Mouse (Mus musculus) erythroid progenitor cell, adult 5-6 weeks (primary cell): ENCODE measurements around the gene Gm20388. TPM values are rescaled to one million over a fixed set of nuclear protein-coding genes. Genes with fewer than 3 reads are reported as not detected.

ENCODE experiments used
- ATAC-seq: replicated peaks from 2 replicates; pipeline ENCODE4 v1.8.0; 2016; ENCODE audit warnings: moderate number of reproducible peaks, mild to moderate bottlenecking, moderate TSS enrichment, inconsistent platforms; ENCODE audit not compliant: poor library complexity, low FRiP score, severe bottlenecking
- total RNA-seq, 2 experiments: library from RNA; stranded (forward) in 1 of 2; stranded (reverse) in 1 of 2; fragments of 150-400 nt in 1 of 2; fragments of 186-747, 209-891 nt in 1 of 2; gene quantifications; 2 replicates each; pipeline versions ENCODE4 v1.2.3 to v1.2.4; 2015 to 2017; ENCODE audit warnings: low replicate concordance in 2 of 2

Gene Gm20388
- total RNA-seq, 2 experiments from 2014 or later = 4.2 TPM; not detected in 1

DNA sequence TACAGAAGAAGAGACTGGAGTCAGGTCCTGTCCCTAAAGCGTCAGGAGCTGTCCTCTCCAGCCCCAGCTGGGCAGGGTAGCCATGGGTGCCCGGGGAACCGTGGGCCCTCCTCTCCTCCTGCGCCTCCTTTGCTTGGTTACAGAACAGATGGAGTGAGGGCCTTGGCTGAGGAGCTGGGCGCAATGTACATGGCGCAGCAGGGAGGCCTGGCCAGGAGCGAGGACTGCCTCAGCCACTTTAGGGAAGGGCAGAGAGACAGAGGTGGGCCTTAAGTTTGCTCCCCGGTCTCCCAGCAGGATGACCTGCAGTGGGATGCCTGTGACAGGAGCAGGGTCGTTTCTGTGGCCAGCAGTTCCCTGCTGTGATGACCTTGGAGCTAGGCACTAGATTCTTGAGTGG is 381.0 kb downstream of the Gm20388 start:
- no peak for ATAC-seq

DNA sequence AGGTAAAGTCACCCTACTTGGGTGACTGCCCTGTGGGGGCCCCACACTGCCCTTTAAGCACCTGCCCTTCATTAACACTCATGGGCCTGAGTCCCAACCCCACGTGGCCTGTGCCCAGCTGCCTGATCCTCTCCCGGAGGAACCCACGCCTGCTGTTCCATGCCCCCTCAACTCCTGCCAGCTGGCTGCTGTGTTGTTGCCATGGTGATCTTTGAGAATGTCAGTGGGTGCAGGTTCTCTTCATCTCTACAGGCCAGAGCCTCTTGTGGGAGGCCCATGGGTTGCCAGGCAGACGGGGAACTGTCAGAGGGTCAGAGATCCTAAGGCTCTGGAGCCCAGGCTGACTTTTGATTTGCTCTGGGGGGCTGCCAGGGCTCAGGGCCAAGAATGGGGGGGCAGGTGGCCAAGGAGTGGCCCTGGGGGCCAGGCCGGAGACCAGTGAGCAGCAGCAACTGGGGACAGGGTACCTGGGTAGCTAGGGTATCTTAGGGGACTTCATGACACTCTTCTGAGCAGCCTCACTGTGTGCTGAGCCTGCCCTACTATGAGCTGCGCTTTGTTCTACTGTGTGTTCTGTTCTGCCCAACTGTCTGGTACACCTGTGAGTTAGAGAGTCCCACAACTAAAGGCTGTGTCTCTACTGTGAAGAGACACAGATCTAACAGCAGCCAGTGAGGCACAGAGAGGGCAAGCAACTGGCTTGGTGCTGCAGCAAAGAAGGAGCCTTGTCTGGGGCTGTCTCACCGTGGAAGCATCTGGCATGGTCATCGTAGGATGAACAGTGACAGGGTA is 381.9 kb downstream of the Gm20388 start:
- no peak for ATAC-seq

- peak; percentile 76 for ATAC-seq
These were observed 383.0 kb downstream of the Gm20388 start for GRCm38 (mm10) chr8:120293421-120294357.

- ATAC-seq = no peak
These were observed 384.6 kb downstream of the Gm20388 start for GRCm38 (mm10) chr8:120294982-120295870.

DNA sequence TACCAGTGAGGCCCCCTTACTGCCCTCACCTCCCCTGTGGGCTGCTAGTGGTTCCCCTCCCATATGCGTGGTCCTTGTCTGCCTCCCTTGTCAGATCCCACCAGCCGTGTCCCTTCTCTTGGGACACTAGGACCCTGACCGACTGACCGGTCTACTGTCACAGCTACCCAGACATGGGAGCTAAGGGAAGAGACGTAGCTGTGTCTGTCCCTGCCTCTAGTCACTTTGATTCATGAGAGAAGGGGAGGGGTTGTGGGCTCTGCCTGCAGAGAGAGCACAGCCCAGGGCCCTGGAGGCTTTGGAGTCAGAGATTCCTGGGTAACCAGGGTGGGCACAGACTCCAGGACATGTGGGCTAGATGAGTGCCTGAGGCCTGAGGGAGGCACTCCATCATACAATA is 386.4 kb downstream of the Gm20388 start:
- no peak for ATAC-seq

- ATAC-seq = no peak
These were observed 388.2 kb downstream of the Gm20388 start for GRCm38 (mm10) chr8:120298601-120299532.

DNA sequence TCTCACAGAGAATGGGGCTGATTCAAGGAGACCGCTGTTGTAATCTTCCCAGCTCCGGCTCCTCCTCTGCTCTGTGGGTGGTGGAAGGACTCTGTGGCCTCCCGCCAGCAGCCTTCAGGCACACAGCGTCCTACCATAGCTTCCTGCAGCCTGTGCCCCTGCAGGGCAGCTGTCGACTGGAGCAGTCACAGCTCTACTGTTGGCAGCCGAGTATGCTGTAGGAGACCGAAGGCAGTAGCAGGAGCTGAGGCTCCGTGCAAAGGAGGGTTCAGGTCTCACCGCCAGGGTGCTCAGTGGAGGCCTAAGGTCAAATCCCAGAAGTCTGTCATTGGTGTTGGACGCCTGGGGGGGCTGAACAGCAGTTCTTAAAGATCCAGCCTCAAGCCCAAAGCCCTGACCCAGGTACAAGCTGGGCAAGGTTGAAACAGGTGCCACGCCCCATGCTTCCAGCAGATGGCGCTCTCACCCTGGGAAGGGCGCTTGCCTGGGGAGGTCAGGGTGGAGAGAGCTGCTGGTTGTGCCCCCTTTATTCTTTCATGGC is 390.0 kb downstream of the Gm20388 start:
- peak; percentile 83 for ATAC-seq

DNA sequence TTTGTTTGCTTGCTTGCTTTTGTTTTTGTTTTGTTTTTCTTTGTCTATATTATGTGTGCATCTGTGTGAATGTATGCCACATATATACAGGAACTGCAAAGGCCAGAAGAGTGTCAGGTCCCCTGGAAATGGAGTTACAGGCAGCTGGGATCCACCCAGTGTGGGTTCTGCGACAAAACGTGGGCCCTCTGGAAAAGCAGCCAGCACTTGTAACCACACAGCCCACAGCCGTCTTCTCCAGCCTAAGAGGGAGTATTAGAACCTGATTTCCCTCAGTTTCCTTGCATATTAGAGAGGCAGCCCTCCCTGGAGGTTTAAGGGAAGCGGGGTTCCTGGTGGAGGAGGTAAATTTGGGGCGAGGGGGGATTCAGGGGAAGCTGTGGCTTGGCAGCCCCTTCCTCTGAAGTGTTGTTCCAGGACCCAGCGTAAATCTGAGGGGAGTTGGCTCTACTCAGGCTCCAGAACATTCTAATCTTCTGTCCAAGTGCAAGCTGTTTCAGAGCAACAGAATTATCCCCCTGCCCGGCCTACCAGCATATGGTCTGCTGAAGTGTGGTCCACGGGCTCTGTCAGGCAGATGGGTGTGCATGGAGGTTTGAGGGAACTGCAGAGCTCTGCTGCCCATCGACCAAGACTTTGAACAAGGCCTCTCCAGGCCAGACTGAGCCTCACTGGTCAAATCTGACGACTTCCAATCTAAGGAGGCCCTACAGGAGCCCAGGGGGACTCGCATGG is 392.5 kb downstream of the Gm20388 start:
- ATAC-seq = no peak

DNA sequence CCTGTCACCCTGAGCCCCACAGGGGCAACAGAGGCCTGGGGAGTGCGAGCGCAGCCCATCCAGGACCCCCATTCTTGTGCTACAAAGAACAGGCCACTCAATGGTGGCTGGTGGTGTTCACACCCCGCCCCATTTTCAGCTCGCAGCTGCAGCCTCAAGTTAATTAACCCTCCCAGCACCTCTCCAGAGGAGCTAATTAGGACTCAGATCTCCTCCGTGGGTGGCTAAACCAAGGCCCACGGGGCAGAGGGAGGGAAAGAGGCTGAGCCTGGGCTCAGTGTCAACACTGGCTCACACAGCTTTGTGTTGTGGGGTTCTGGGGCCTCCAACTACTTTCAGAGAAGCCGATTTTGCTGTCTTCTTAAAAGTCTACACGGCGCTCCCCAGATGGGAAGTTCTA is 393.5 kb downstream of the Gm20388 start:
- no peak for ATAC-seq

GRCm38 (mm10) chr8:120305800-120306385 is 395.3 kb downstream of the Gm20388 start:
- no peak for ATAC-seq

DNA sequence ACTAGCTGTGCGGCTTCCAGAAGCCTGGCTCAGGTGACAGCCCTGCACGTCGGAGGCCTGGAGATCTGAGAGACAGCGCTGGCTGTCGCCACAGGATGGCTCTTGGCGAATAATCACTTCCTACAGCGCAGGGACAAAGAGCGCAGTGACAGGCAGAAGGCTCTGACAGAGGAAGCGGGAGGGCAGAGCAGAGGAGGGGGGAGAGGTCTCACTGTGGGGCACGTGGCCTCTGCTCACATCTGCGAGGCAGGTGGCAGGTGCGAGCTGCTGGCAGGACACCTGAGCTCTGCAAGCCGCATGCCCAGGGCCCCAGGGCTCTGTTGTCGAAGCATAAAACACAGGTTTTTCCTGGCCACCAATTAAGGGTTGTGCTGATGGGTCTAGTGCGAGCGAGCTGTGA is 396.5 kb downstream of the Gm20388 start:
- no peak for ATAC-seq

DNA sequence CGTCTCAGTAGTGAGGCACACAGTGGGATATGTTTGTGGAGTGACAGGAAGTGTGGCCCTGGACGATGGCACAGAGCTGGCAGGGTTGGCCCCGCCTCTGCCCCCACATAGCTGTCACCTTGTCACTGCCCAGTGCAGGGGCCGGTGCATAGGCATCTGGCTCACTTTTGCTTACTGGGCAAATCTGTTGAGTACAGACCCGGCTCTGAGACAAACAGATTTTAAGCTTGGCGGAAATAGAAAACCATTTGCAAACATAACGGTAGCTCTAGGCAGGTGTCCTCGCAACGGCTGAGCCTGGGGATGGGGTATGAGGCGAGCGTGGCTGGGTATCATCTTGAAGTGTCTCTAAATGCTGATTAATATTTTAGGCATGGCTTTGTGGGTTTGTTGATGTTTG is 396.9 kb downstream of the Gm20388 start:
- no peak for ATAC-seq

GRCm38 (mm10) chr8:120308131-120308530 is 397.5 kb downstream of the Gm20388 start:
- no peak for ATAC-seq

DNA sequence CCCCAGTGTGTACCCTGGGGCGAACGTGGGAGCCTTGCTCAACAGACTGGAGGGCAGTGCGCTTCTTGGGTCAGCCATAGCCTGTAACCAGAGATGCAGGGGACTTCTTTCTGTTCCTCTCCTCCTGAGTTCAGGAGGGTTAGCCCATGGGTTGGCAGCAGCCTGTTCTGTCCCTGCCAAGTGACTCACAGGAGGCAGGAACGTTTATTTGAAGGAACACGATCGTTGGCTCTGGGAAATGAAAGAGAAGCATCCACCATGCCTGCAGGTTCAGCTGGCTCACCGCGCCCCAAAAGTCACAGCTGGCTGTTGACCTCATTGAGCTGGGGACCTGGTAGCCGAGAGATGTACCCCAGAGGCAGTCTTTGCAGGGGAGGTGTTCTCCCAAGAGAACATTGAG is 397.9 kb downstream of the Gm20388 start:
- ATAC-seq = no peak

DNA sequence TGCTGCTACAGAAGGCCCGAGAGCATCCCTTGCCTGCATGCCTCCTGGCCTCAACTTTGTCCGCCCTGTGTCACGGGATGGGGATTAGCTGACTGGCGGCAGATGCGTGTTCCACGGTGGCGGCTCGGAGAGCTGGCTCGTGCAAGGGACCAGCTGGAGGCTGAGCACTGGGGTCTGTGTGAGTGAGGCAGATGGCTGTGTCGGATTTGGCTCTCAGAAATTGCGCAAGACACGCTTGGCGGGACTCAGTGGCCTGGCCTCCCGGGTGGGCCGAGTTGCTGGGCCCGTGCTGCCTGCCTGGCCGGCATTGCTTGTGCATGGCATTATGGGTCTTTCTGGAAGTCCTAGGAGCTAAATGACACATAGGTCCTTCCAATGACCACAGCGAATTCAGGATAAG is 398.7 kb downstream of the Gm20388 start:
- no peak for ATAC-seq

DNA sequence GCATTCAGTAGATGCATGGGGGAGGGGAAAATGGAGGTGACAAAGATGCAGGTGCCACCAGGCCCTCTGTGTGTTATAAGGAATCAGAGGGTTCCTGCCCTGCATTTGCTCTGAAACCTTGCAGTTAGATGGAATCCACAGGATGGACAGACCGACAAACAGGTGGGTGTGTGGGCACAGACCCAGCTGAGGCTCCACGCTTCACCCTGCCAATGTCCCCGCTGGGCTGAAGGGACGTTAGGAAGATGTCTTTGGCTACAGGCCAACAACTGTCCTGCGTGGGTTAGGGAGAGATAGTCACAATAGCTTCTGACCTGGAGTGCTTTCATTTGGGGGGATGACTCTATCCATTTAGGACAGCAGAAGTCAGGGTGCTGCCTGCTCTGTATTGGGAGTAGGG is 399.4 kb downstream of the Gm20388 start:
- no peak for ATAC-seq

DNA sequence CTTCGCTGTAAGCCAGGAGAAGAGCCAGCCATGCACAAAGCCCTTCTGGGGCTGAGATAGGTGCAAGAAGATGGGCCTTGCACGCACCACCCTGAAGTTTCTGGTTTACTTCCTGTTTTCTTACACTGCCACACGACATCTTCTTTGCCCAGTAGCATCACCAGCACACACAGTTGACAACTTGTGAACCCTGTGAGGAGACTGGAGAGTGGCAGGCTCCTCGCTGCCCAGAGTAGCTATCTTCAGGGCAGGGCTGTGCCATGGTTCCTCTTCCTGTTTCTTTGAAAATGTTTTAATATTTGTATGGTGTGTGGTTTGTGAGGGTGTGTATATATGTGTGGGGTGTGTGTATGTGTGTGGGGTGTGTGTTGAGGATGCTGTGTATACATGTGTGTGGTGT is 401.8 kb downstream of the Gm20388 start:
- no peak for ATAC-seq

DNA sequence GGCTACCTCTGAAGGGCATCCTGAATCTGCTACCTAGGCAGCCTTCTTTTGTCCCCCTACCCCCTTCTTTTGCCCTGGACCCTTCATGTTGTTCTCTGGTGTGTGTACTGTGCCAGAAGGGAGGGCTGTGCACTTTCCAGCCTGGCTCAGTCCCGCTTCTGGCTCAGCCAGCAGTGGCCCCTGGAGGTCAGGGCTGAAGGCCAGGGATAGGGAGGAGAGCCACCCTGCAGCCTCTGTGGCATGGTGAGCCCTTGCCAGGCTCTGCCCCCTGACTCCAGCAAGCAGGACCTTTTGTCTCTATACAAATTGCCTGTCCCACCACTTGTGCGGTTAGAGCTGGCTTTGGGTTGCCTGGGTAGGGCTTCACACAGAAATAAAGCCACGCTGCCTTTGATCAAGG is 403.0 kb downstream of the Gm20388 start:
- no peak for ATAC-seq
